Mouse (Mus musculus) liver, adult 2 months (tissue): ENCODE results near the gene Ahr. TPM values are rescaled to one million over a fixed set of nuclear protein-coding genes. Genes with fewer than 3 reads are reported as not detected.
A peak's percentile ranks its signal among the peaks of the same experiment; 100 is the strongest.

ENCODE experiments used
- DNase-seq: peaks from one replicate; pipeline ENCODE4 v3.0.0-alpha.2; 2011; ENCODE audit warnings: low read depth, low spot score; ENCODE audit errors: extremely low read depth
- H3K27ac ChIP-seq: fragments of 200-500 bp; replicated peaks from 2 replicates; pipeline ENCODE4 v1.5.1; 2012; ENCODE audit warnings: low read depth, mild to moderate bottlenecking, control low read depth, inconsistent platforms, low read length; ENCODE audit not compliant: insufficient read depth
- H3K27me3 ChIP-seq: fragments of 200-500 bp; 2 replicates; pipeline ENCODE4 v1.6.1; 2012; ENCODE audit warnings: mild to moderate bottlenecking, moderate library complexity, low read length, inconsistent platforms; ENCODE audit not compliant: control insufficient read depth, insufficient read depth
- H3K36me3 ChIP-seq: fragments of 200-500 bp; 2 replicates; pipeline ENCODE4 v1.6.1; 2012; ENCODE audit warnings: low read length, inconsistent platforms; ENCODE audit not compliant: control insufficient read depth, insufficient read depth
- H3K4me1 ChIP-seq: fragments of 200-500 bp; 2 replicates; pipeline ENCODE4 v1.6.1; 2011; ENCODE audit warnings: low read length; ENCODE audit not compliant: control insufficient read depth, insufficient read depth
- H3K4me3 ChIP-seq: fragments of 200-500 bp; 2 replicates; pipeline ENCODE4 v1.5.1; 2011; ENCODE audit warnings: low read depth, mild to moderate bottlenecking, control low read depth, low read length, moderate library complexity; ENCODE audit not compliant: insufficient read depth
- H3K79me2 ChIP-seq: fragments of 200-500 bp; 2 replicates; pipeline ENCODE4 v1.6.1; 2012; ENCODE audit warnings: inconsistent platforms, mild to moderate bottlenecking, low read length, moderate library complexity; ENCODE audit not compliant: control insufficient read depth, insufficient read depth
- H3K9ac ChIP-seq: fragments of 200-500 bp; 2 replicates; pipeline ENCODE4 v1.6.1; 2012; ENCODE audit warnings: low read depth, mild to moderate bottlenecking, control low read depth, inconsistent platforms, low read length
- CTCF ChIP-seq: fragments of 200-500 bp; IDR thresholded peaks from 2 replicates; pipeline ENCODE4 v1.5.1; 2011; ENCODE audit warnings: low read depth, low read length, control low read depth
- POLR2A ChIP-seq: fragments of 200-500 bp; IDR thresholded peaks from 2 replicates; pipeline ENCODE4 v1.6.1; 2011; ENCODE audit warnings: low read length, control low read depth; ENCODE audit not compliant: insufficient read depth; ENCODE audit errors: extremely low read depth
- WGBS: fragments of 180-500 bp; shearing (Covaris S2); methylation state at CpG from one replicate; pipeline ENCODE4 v1.1.7; 2018; 5-methylcytosine and 5-hydroxymethylcytosine counted together
- polyA plus RNA-seq: library from polyadenylated mRNA; depleted of rRNA; stranded (reverse); fragments of >200 nt; gene quantifications from 2 replicates; pipeline ENCODE4 v1.2.3, GENCODE M21; 2012
- total RNA-seq: library from RNA; depleted of rRNA; stranded (reverse); fragments of >200 nt; gene quantifications from 2 replicates; pipeline ENCODE4 v1.2.3, GENCODE M21; 2014

Gene Ahr
- total and polyA plus RNA-seq, 2 experiments = 10.1 to 27.2 TPM

DNA sequence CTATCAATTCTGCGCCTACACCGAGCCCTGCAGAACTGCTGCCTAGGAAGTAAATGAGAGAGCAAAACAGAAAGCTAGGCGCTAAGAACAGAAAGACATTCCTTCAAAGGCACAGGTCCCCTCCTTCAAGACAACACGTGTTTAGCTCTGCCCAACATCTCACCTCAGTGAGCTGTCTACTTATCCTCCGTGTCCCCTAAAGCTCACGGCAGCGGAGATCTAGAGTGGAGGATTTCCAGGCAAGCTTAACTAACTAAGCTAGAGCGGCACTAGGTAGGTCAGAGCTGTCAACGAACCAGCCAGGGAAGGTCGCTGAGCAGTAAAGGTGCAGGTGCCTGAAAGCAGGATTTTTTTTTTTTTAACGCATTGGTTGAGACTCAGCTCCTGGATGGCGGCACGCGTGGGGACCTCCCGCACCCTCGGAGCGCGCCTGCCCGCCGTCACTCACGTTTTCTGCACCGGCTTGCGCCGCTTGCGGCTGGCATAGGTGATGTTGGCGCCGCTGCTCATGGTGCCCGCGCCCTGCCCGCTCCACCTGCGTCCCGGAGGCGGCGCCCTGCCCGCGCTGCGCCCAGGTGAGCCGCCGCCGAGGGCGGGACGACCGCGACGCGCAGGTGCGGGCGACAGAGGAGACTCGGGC, 604 bp downstream of the Ahr start:
- Histone ChIP-seq H3K4me1 (peaks cover 7% of the 10 kb centered on the region), H3K36me3 (no peaks in the 10 kb centered on the region), H3K27me3 (no peaks in the 10 kb centered on the region), H3K9ac (peak overlapping the region; percentile 98), H3K79me2 (peaks cover 8% of the 10 kb centered on the region; the same call in 1 of the 2 replicates), H3K27ac (peak overlapping the region; percentile 91), H3K4me3 (peak overlapping the region; percentile 98)
- WGBS = under 1% methylated on average over 49 of the region's 49 CpGs
- TF ChIP-seq POLR2A = no peak
- TF ChIP-seq CTCF = 0 out of 2 replicates have a peak, but pooled peaks have one; percentile 8
- peak; percentile 71 for DNase-seq

DNA sequence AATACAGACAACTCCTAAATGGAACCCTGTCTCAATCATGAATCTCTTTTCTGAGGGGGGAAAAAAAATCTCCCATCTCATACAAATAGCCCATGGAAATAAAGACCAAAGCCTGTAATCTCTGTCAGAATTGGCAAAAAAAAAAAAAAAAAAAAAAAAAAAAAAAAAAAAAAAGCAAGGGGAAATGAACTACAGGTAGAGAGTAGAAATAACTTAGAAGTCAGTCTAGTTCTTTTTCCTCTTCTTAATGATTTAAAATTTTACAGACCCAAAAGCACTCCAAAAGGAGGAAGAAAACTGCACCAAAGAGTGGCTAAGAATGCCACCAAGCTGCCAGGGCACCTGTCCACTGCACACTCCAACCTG, 1.1 kb downstream of the Ahr start:
- Histone ChIP-seq H3K27me3 (no peaks in the 10 kb centered on the region), H3K27ac (peak overlapping the region; percentile 91), H3K9ac (peak overlapping the region; percentile 98), H3K36me3 (no peaks in the 10 kb centered on the region; the same call in 1 of the 2 replicates), H3K4me1 (peaks cover 7% of the 10 kb centered on the region), H3K79me2 (peaks cover 8% of the 10 kb centered on the region; the same call in 1 of the 2 replicates), H3K4me3 (peak overlapping the region; percentile 98)
- TF ChIP-seq POLR2A (no peak), CTCF (no peak)
- no peak for DNase-seq

DNA sequence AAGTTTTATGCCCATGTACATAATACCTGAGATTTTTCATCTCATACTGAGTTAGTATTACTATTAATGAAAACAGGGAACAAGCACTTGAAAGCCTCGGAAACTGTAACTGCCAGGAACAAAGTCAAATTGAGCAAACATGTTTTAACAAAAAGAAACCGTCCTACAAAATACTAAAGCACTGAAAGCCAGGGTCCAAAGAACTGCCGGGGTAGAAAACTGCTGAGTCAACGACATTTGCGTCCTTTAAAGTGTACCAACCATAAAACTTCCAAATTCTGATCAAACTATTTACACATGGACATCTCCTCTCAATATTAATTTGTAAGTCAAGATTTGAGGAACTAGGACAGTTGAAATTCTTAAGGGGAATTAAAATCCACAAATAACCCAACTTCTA, 1.7 kb downstream of the Ahr start:
- no peak overlapping the region; the same call in 1 of the 2 replicates for H3K9ac ChIP-seq
- peaks cover 7% of the 10 kb centered on the region for H3K4me1 ChIP-seq
- WGBS = 2% methylated on average over 5 of the region's 5 CpGs
- peak; percentile 90 for DNase-seq
- H3K36me3 ChIP-seq = no peaks in the 10 kb centered on the region; the same call in 1 of the 2 replicates
- no peak overlapping the region for H3K27ac ChIP-seq
- H3K4me3 ChIP-seq = peak overlapping the region; percentile 51
- H3K27me3 ChIP-seq = no peaks in the 10 kb centered on the region
- no peak for TF ChIP-seq CTCF
- TF ChIP-seq POLR2A = no peak
- H3K79me2 ChIP-seq = peaks cover 11% of the 10 kb centered on the region; the same call in 1 of the 2 replicates

DNA sequence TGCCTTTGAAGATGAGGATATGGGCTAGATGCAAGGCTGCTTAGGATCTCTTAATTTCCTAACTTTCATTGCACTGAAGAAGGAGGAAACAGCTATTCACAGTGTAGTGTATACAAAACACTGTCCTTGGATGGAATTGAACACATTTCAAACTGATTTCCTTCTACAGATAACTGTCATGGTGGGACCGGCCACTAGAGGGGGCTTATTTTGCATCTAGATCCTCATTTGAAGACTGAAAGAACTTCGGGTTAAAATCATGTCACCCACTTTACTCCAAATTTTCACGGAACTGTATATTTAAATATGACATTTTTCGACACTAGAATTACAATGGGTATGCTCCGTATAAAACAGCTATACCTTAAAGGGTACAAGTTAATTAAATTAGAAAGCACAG, 2.7 kb downstream of the Ahr start:
- no peaks in the 10 kb centered on the region; the same call in 1 of the 2 replicates for H3K36me3 ChIP-seq
- H3K4me3 ChIP-seq = peak overlapping the region; percentile 23; the same call in 1 of the 2 replicates
- no peak for TF ChIP-seq POLR2A
- peak; percentile 54 for TF ChIP-seq CTCF
- DNase-seq = peak; percentile 78
- no peaks in the 10 kb centered on the region for H3K27me3 ChIP-seq
- no peak overlapping the region for H3K27ac ChIP-seq
- H3K9ac ChIP-seq = no peak overlapping the region
- H3K4me1 ChIP-seq = peaks cover 11% of the 10 kb centered on the region
- 4% methylated on average over 5 of the region's 5 CpGs for WGBS
- H3K79me2 ChIP-seq = peaks cover 18% of the 10 kb centered on the region; the same call in 1 of the 2 replicates

DNA sequence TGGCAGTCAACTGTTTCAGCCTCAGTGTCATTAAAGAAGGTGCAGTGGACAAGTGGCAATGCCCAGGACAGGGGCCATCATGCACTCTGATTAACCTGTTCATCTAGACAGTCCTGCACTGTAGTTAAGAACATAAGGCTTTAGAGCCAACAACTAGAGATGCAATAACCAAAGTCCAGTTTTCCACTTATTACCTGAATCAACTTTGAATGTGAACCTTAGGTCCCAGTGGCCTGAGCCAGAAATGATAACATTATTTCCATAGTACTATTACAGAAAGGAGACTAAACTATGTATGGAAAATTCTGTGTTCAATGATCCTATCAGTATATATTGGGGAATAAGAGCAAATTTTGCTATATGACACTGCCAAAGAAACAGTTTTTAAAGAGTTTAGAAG, 4.3 kb downstream of the Ahr start:
- H3K36me3 ChIP-seq = peaks cover 5% of the 10 kb centered on the region; the same call in 1 of the 2 replicates
- H3K9ac ChIP-seq = peak overlapping the region; percentile 9; the same call in 1 of the 2 replicates
- peak; percentile 93 for DNase-seq
- TF ChIP-seq CTCF (no peak), POLR2A (no peak)
- H3K4me1 ChIP-seq = peaks cover 11% of the 10 kb centered on the region
- H3K27me3 ChIP-seq = no peaks in the 10 kb centered on the region
- H3K4me3 ChIP-seq = no peak overlapping the region; the same call in 1 of the 2 replicates
- H3K27ac ChIP-seq = peak overlapping the region; percentile 83
- H3K79me2 ChIP-seq = peaks cover 26% of the 10 kb centered on the region; the same call in 1 of the 2 replicates

DNA sequence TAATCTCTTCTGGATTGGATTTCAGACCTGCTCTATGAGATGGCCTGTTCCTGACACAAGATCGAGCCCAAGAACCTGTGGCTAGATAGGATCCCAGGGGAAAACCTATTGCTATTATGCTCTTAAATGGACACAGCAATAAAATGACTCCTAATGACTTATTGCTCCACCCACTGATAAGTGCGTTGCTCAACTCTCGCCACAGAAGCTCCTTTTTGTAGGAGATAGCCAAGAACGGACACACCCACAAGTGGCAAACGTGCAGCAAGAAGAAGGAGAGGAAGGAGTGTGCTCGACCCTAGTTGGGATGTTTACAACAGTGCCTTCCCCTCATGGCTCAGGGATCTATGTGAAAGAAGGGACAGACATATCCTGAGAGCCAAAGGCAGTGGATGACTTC, 7.4 kb downstream of the Ahr start:
- Histone ChIP-seq H3K9ac (no peak overlapping the region), H3K36me3 (peaks cover 23% of the 10 kb centered on the region), H3K4me1 (peaks cover 11% of the 10 kb centered on the region), H3K79me2 (peaks cover 36% of the 10 kb centered on the region; the same call in 1 of the 2 replicates), H3K4me3 (no peak overlapping the region), H3K27me3 (no peaks in the 10 kb centered on the region), H3K27ac (peak overlapping the region; percentile 21; the same call in 1 of the 2 replicates)
- 11% methylated on average over 6 of the region's 6 CpGs for WGBS
- DNase-seq = peak; percentile 76
- TF ChIP-seq CTCF (no peak), POLR2A (no peak)
